Mouse (Mus musculus) midbrain, embryonic 16.5 days (tissue): Measurements from ENCODE around the gene Rorc. TPM values are rescaled to one million over a fixed set of nuclear protein-coding genes. Genes with fewer than 3 reads are reported as not detected.

Source experiments
- ATAC-seq: fragments of 200-750 bp; cut with Nextera tagmentation; 2 replicates; pipeline ENCODE4 v1.8.0; 2017; ENCODE audit warnings: moderate TSS enrichment
- H3K27ac ChIP-seq: fragments of 300-500 bp; sonication (generic); 2 replicates; pipeline ENCODE4 v1.5.1; 2014; ENCODE audit warnings: mild to moderate bottlenecking, low read length, mixed read lengths
- H3K27me3 ChIP-seq: fragments of 300-500 bp; sonication (generic); 2 replicates; pipeline ENCODE4 v1.6.1; 2014; ENCODE audit warnings: low read depth, low read length, mixed read lengths; ENCODE audit not compliant: control insufficient read depth, insufficient read depth
- H3K36me3 ChIP-seq: fragments of 300-500 bp; sonication (generic); 2 replicates; pipeline ENCODE4 v1.6.1; 2014; ENCODE audit warnings: mild to moderate bottlenecking, low read length, moderate library complexity, mixed read lengths; ENCODE audit not compliant: control insufficient read depth, insufficient read depth
- H3K4me1 ChIP-seq: fragments of 300-500 bp; sonication (generic); 2 replicates; pipeline ENCODE4 v1.6.1; 2014; ENCODE audit warnings: mild to moderate bottlenecking, low read length, mixed read lengths; ENCODE audit not compliant: control insufficient read depth, insufficient read depth
- H3K4me2 ChIP-seq: fragments of 300-500 bp; sonication (generic); 2 replicates; pipeline ENCODE4 v1.6.1; 2014; ENCODE audit warnings: mild to moderate bottlenecking, low read length, mixed read lengths
- H3K4me3 ChIP-seq: fragments of 300-500 bp; sonication (generic); 2 replicates; pipeline ENCODE4 v1.5.1; 2014; ENCODE audit warnings: low read depth, mild to moderate bottlenecking, low read length, moderate library complexity, mixed read lengths
- H3K9ac ChIP-seq: fragments of 300-500 bp; sonication (generic); 2 replicates; pipeline ENCODE4 v1.6.1; 2014; ENCODE audit warnings: low read depth, low read length, mixed read lengths
- H3K9me3 ChIP-seq: fragments of 300-500 bp; sonication (generic); replicated peaks from 2 replicates; pipeline ENCODE4 v1.6.1; 2014; ENCODE audit warnings: mild to moderate bottlenecking, low read length, mixed read lengths; ENCODE audit not compliant: control insufficient read depth, poor library complexity, severe bottlenecking
- WGBS: fragments of 180-500 bp; shearing (Covaris S2); extraction: QIAGEN DNeasy Blood & Tissue Kit; methylation state at CpG from one replicate; pipeline ENCODE4 v1.1.7; 2014; 5-methylcytosine and 5-hydroxymethylcytosine counted together
- polyA plus RNA-seq: library from polyadenylated mRNA; unstranded; fragments of >200 nt; fragmentation: Nextera tagmentation; extraction: Ambion mirVana; gene quantifications from 2 replicates; pipeline ENCODE4 v1.2.1, GENCODE M21; 2015

The Rorc gene
- 0.49 and 0.62 TPM in 2 replicates for polyA plus RNA-seq

- Histone ChIP-seq H3K4me3 (no peak within 1 kb of the TSS), H3K27ac (no peak within 1 kb of the TSS)
- WGBS = 13% methylated on average over 5 of the region's 5 CpGs
Measured at GRCm38 (mm10) chr3:94372641-94373040, at the start of gene Rorc. Gene Rorc (plus strand): TSS chr3:94372794.

GRCm38 (mm10) chr3:94328681-94329080 is 43.9 kb upstream of the Rorc start:
- no peaks in the 10 kb centered on the region for H3K9me3 ChIP-seq
- H3K4me2 ChIP-seq = no peak overlapping the region
- WGBS = 65% methylated on average over 3 of the region's 3 CpGs
- H3K4me1 ChIP-seq = no peaks in the 10 kb centered on the region
- no peak overlapping the region for H3K9ac ChIP-seq
- H3K27ac ChIP-seq = no peak overlapping the region
- no peak overlapping the region for H3K4me3 ChIP-seq
- H3K27me3 ChIP-seq = no peaks in the 10 kb centered on the region
- ATAC-seq = no peak
- H3K36me3 ChIP-seq = peaks cover 8% of the 10 kb centered on the region; the same call in 1 of the 2 replicates

More at GRCm38 (mm10) chr3:94372641-94373040, at the start of gene Rorc:
- no peaks in the 10 kb centered on the region for H3K36me3 ChIP-seq
- H3K9ac ChIP-seq = 0 out of 2 replicates have a peak within 1 kb of the TSS, but pooled peaks have one; percentile 22
- no peaks in the 10 kb centered on the region for H3K9me3 ChIP-seq
- peaks cover 2% of the 10 kb centered on the region; the same call in 1 of the 2 replicates for H3K27me3 ChIP-seq
- ATAC-seq = no peak
- H3K4me2 ChIP-seq = peak within 1 kb of the TSS; percentile 31
- peaks cover 11% of the 10 kb centered on the region; the same call in 1 of the 2 replicates for H3K4me1 ChIP-seq

- Histone ChIP-seq H3K27me3 (no peaks in the 10 kb centered on the region), H3K27ac (no peak overlapping the region), H3K4me1 (no peaks in the 10 kb centered on the region), H3K36me3 (peaks cover 6% of the 10 kb centered on the region; the same call in 1 of the 2 replicates), H3K4me3 (no peak overlapping the region), H3K9ac (no peak overlapping the region), H3K9me3 (no peaks in the 10 kb centered on the region), H3K4me2 (no peak overlapping the region)
- peak; percentile 21; the same call in 1 of the 2 replicates for ATAC-seq
- 98% methylated on average over 4 of the region's 4 CpGs for WGBS
Measured at GRCm38 (mm10) chr3:94334442-94334841, 38.2 kb upstream of the Rorc start.

- no peak overlapping the region for H3K27ac ChIP-seq
- H3K27me3 ChIP-seq = no peaks in the 10 kb centered on the region
- no peaks in the 10 kb centered on the region for H3K36me3 ChIP-seq
- H3K4me1 ChIP-seq = no peaks in the 10 kb centered on the region
- no peak overlapping the region for H3K9ac ChIP-seq
- no peaks in the 10 kb centered on the region for H3K9me3 ChIP-seq
- H3K4me2 ChIP-seq = no peak overlapping the region
- ATAC-seq = no peak
- WGBS = 86% methylated on average over 3 of the region's 3 CpGs
- no peak overlapping the region for H3K4me3 ChIP-seq
Measured at GRCm38 (mm10) chr3:94338522-94338921, 34.1 kb upstream of the Rorc start.

- Histone ChIP-seq H3K36me3 (no peaks in the 10 kb centered on the region), H3K4me3 (no peak within 1 kb of the TSS), H3K9me3 (no peaks in the 10 kb centered on the region), H3K27ac (no peak within 1 kb of the TSS), H3K9ac (no peak within 1 kb of the TSS), H3K4me2 (no peak within 1 kb of the TSS), H3K27me3 (no peaks in the 10 kb centered on the region), H3K4me1 (no peaks in the 10 kb centered on the region)
- WGBS = 68% methylated on average over 3 of the region's 3 CpGs
- peak; percentile 25; the same call in 1 of the 2 replicates for ATAC-seq
Measured at GRCm38 (mm10) chr3:94341959-94342422, 30.6 kb upstream of the Rorc start, which contains the start of gene Them5. Gene Them5 (plus strand): TSS chr3:94342099.

GRCm38 (mm10) chr3:94342552-94342951 is 30.0 kb upstream of the Rorc start:
- Histone ChIP-seq H3K36me3 (no peaks in the 10 kb centered on the region), H3K9ac (no peak overlapping the region), H3K4me1 (no peaks in the 10 kb centered on the region), H3K4me3 (no peak overlapping the region), H3K4me2 (no peak overlapping the region), H3K27me3 (no peaks in the 10 kb centered on the region), H3K27ac (no peak overlapping the region), H3K9me3 (no peaks in the 10 kb centered on the region)
- 48% methylated on average over 1 of the region's 1 CpGs for WGBS
- ATAC-seq = peak; percentile 36; the same call in 1 of the 2 replicates

GRCm38 (mm10) chr3:94344182-94344581 is 28.4 kb upstream of the Rorc start:
- Histone ChIP-seq H3K27ac (no peak overlapping the region), H3K27me3 (no peaks in the 10 kb centered on the region), H3K4me3 (no peak overlapping the region), H3K4me2 (no peak overlapping the region), H3K9me3 (no peaks in the 10 kb centered on the region), H3K4me1 (no peaks in the 10 kb centered on the region), H3K9ac (no peak overlapping the region), H3K36me3 (no peaks in the 10 kb centered on the region)
- no peak for ATAC-seq
- WGBS = 93% methylated on average over 2 of the region's 2 CpGs

GRCm38 (mm10) chr3:94344897-94345296 is 27.7 kb upstream of the Rorc start:
- ATAC-seq = no peak
- Histone ChIP-seq H3K4me1 (no peaks in the 10 kb centered on the region), H3K27ac (no peak overlapping the region), H3K4me3 (no peak overlapping the region), H3K9ac (no peak overlapping the region), H3K4me2 (no peak overlapping the region), H3K9me3 (no peaks in the 10 kb centered on the region), H3K27me3 (no peaks in the 10 kb centered on the region), H3K36me3 (no peaks in the 10 kb centered on the region)
- 63% methylated on average over 3 of the region's 3 CpGs for WGBS

- Histone ChIP-seq H3K4me3 (no peak overlapping the region), H3K9ac (no peak overlapping the region), H3K4me2 (no peak overlapping the region), H3K27ac (no peak overlapping the region), H3K9me3 (no peaks in the 10 kb centered on the region), H3K4me1 (no peaks in the 10 kb centered on the region), H3K36me3 (no peaks in the 10 kb centered on the region), H3K27me3 (no peaks in the 10 kb centered on the region)
- no peak for ATAC-seq
- WGBS = 89% methylated on average over 2 of the region's 2 CpGs
Measured at GRCm38 (mm10) chr3:94348146-94348545, 24.4 kb upstream of the Rorc start.
